Mouse (Mus musculus) limb, embryonic 10.5 days (tissue): ENCODE data around the gene Zfpm1. TPM values are rescaled to one million over a fixed set of nuclear protein-coding genes. Genes with fewer than 3 reads are reported as not detected.
A peak's percentile ranks its signal among the peaks of the same experiment; 100 is the strongest.

Source experiments
- DNase-seq: peaks from one replicate; pipeline ENCODE4 v3.0.0-alpha.2; 2017; ENCODE audit warnings: low spot score
- H3K27ac ChIP-seq: fragments of 300-500 bp; sonication (generic); 2 replicates; pipeline ENCODE4 v1.5.1; 2016; ENCODE audit warnings: mild to moderate bottlenecking
- H3K27me3 ChIP-seq: fragments of 300-500 bp; sonication (generic); 2 replicates; pipeline ENCODE4 v1.6.1; 2016; ENCODE audit warnings: low read depth, mild to moderate bottlenecking; ENCODE audit not compliant: poor library complexity, severe bottlenecking
- H3K36me3 ChIP-seq: fragments of 300-500 bp; sonication (generic); 2 replicates; pipeline ENCODE4 v1.6.1; 2016; ENCODE audit warnings: mild to moderate bottlenecking, moderate library complexity
- H3K4me1 ChIP-seq: fragments of 300-500 bp; sonication (generic); 2 replicates; pipeline ENCODE4 v1.6.1; 2016
- H3K4me3 ChIP-seq: fragments of 300-500 bp; sonication (generic); 2 replicates; pipeline ENCODE4 v1.5.1; 2016; ENCODE audit warnings: mild to moderate bottlenecking, moderate library complexity
- H3K9me3 ChIP-seq: fragments of 300-500 bp; sonication (generic); replicated peaks from 2 replicates; pipeline ENCODE4 v1.6.1; 2016; ENCODE audit warnings: mild to moderate bottlenecking
- WGBS: fragments of 180-500 bp; shearing (Covaris S2); methylation state at CpG from one replicate; pipeline ENCODE4 v1.1.7; 2016; 5-methylcytosine and 5-hydroxymethylcytosine counted together
- polyA plus RNA-seq: library from polyadenylated mRNA; unstranded; fragments of >200 nt; fragmentation: Nextera tagmentation; extraction: Ambion mirVana; gene quantifications from 2 replicates; pipeline ENCODE4 v1.2.1, GENCODE M21; 2016

Gene Zfpm1
- polyA plus RNA-seq, 1 experiment from 2014 or later, result 1.3 TPM

GRCm38 (mm10) chr8:122260755-122261154 is 21.2 kb upstream of the Zfpm1 start:
- 61% methylated on average over 9 of the region's 9 CpGs for WGBS
- DNase-seq, result no peak
- H3K4me1 ChIP-seq, result peaks cover 17% of the 10 kb centered on the region; the same call in 1 of the 2 replicates
- H3K27ac ChIP-seq, result peak overlapping the region; percentile 31; the same call in 1 of the 2 replicates
- peaks cover 49% of the 10 kb centered on the region for H3K27me3 ChIP-seq
- no peaks in the 10 kb centered on the region for H3K36me3 ChIP-seq
- no peak overlapping the region for H3K4me3 ChIP-seq
- H3K9me3 ChIP-seq, result no peaks in the 10 kb centered on the region

- Histone ChIP-seq H3K9me3 (no peaks in the 10 kb centered on the region), H3K27me3 (peaks cover 64% of the 10 kb centered on the region), H3K4me1 (peaks cover 12% of the 10 kb centered on the region; the same call in 1 of the 2 replicates), H3K4me3 (no peak overlapping the region), H3K27ac (no peak overlapping the region), H3K36me3 (no peaks in the 10 kb centered on the region)
- DNase-seq, result no peak
- WGBS, result 65% methylated on average over 16 of the region's 16 CpGs
These were observed 19.1 kb upstream of the Zfpm1 start for GRCm38 (mm10) chr8:122262835-122263234.

GRCm38 (mm10) chr8:122264243-122264642 is 17.7 kb upstream of the Zfpm1 start:
- no peak overlapping the region for H3K4me3 ChIP-seq
- H3K4me1 ChIP-seq, result peaks cover 22% of the 10 kb centered on the region
- peaks cover 74% of the 10 kb centered on the region for H3K27me3 ChIP-seq
- H3K27ac ChIP-seq, result no peak overlapping the region
- no peaks in the 10 kb centered on the region for H3K9me3 ChIP-seq
- WGBS, result 42% methylated on average over 9 of the region's 9 CpGs
- no peaks in the 10 kb centered on the region for H3K36me3 ChIP-seq
- no peak for DNase-seq

GRCm38 (mm10) chr8:122265522-122265921 is 16.4 kb upstream of the Zfpm1 start:
- Histone ChIP-seq H3K27ac (0 out of 2 replicates have a peak overlapping the region, but pooled peaks have one; percentile 15), H3K4me1 (peaks cover 26% of the 10 kb centered on the region), H3K9me3 (no peaks in the 10 kb centered on the region), H3K27me3 (peaks cover 85% of the 10 kb centered on the region), H3K4me3 (no peak overlapping the region), H3K36me3 (no peaks in the 10 kb centered on the region)
- DNase-seq, result no peak
- 78% methylated on average over 8 of the region's 8 CpGs for WGBS

GRCm38 (mm10) chr8:122266867-122267266 is 15.1 kb upstream of the Zfpm1 start:
- WGBS, result 73% methylated on average over 13 of the region's 13 CpGs
- Histone ChIP-seq H3K4me1 (peaks cover 19% of the 10 kb centered on the region), H3K4me3 (no peak overlapping the region), H3K9me3 (no peaks in the 10 kb centered on the region), H3K27ac (no peak overlapping the region), H3K36me3 (no peaks in the 10 kb centered on the region), H3K27me3 (peaks cover 85% of the 10 kb centered on the region)
- no peak for DNase-seq

- WGBS, result 59% methylated on average over 24 of the region's 24 CpGs
- no peaks in the 10 kb centered on the region for H3K36me3 ChIP-seq
- DNase-seq, result no peak
- peaks cover 72% of the 10 kb centered on the region for H3K27me3 ChIP-seq
- peak overlapping the region; percentile 55 for H3K4me3 ChIP-seq
- peaks cover 30% of the 10 kb centered on the region for H3K4me1 ChIP-seq
- H3K9me3 ChIP-seq, result no peaks in the 10 kb centered on the region
- H3K27ac ChIP-seq, result peak overlapping the region; percentile 82
These were observed 13.1 kb upstream of the Zfpm1 start for GRCm38 (mm10) chr8:122268861-122269260.

GRCm38 (mm10) chr8:122269404-122269803 is 12.5 kb upstream of the Zfpm1 start:
- peaks cover 68% of the 10 kb centered on the region for H3K27me3 ChIP-seq
- 7% methylated on average over 21 of the region's 21 CpGs for WGBS

GRCm38 (mm10) chr8:122270555-122270954 is 11.4 kb upstream of the Zfpm1 start:
- 74% methylated on average over 7 of the region's 7 CpGs for whole genome bisulfite sequencing
- no peak overlapping the region for H3K27ac ChIP-seq
- peaks cover 72% of the 10 kb centered on the region for H3K27me3 ChIP-seq

More at GRCm38 (mm10) chr8:122269404-122269803, 12.5 kb upstream of the Zfpm1 start:
- Histone ChIP-seq H3K36me3 (no peaks in the 10 kb centered on the region), H3K4me3 (peak overlapping the region; percentile 55), H3K4me1 (peaks cover 33% of the 10 kb centered on the region), H3K27ac (peak overlapping the region; percentile 82), H3K9me3 (no peaks in the 10 kb centered on the region)
- peak; percentile 91 for DNase-seq

GRCm38 (mm10) chr8:122273152-122273551 is 8.8 kb upstream of the Zfpm1 start:
- Histone ChIP-seq H3K27me3 (peaks cover 46% of the 10 kb centered on the region), H3K4me1 (peaks cover 47% of the 10 kb centered on the region), H3K4me3 (no peak overlapping the region), H3K36me3 (no peaks in the 10 kb centered on the region), H3K27ac (no peak overlapping the region), H3K9me3 (no peaks in the 10 kb centered on the region)
- DNase-seq, result peak; percentile 95
- 5% methylated on average over 5 of the region's 5 CpGs for WGBS

More at GRCm38 (mm10) chr8:122270555-122270954, 11.4 kb upstream of the Zfpm1 start:
- Histone ChIP-seq H3K36me3 (no peaks in the 10 kb centered on the region), H3K4me3 (no peak overlapping the region), H3K4me1 (peaks cover 35% of the 10 kb centered on the region), H3K9me3 (no peaks in the 10 kb centered on the region)
- DNase-seq, result no peak

- 63% methylated on average over 7 of the region's 7 CpGs for WGBS
- Histone ChIP-seq H3K27me3 (peaks cover 42% of the 10 kb centered on the region), H3K9me3 (no peaks in the 10 kb centered on the region), H3K36me3 (no peaks in the 10 kb centered on the region), H3K27ac (no peak overlapping the region), H3K4me1 (peaks cover 42% of the 10 kb centered on the region), H3K4me3 (no peak overlapping the region)
- no peak for DNase-seq
These were observed 8.1 kb upstream of the Zfpm1 start for GRCm38 (mm10) chr8:122273826-122274225.

GRCm38 (mm10) chr8:122274651-122275391 is 7.1 kb upstream of the Zfpm1 start:
- peaks cover 37% of the 10 kb centered on the region for H3K27me3 ChIP-seq
- H3K9me3 ChIP-seq, result no peaks in the 10 kb centered on the region
- 86% methylated on average over 11 of the region's 11 CpGs for WGBS
- peaks cover 38% of the 10 kb centered on the region for H3K4me1 ChIP-seq
- no peak overlapping the region for H3K4me3 ChIP-seq
- 0 out of 2 replicates have a peak overlapping the region, but pooled peaks have one; percentile 8 for H3K27ac ChIP-seq
- no peaks in the 10 kb centered on the region for H3K36me3 ChIP-seq
- DNase-seq, result no peak

- H3K4me1 ChIP-seq, result peaks cover 52% of the 10 kb centered on the region
- no peaks in the 10 kb centered on the region for H3K36me3 ChIP-seq
- no peak for DNase-seq
- H3K27ac ChIP-seq, result no peak overlapping the region; the same call in 1 of the 2 replicates
- no peaks in the 10 kb centered on the region for H3K9me3 ChIP-seq
- 91% methylated on average over 5 of the region's 5 CpGs for WGBS
- peaks cover 22% of the 10 kb centered on the region for H3K27me3 ChIP-seq
- H3K4me3 ChIP-seq, result no peak overlapping the region
These were observed 5.6 kb upstream of the Zfpm1 start for GRCm38 (mm10) chr8:122276308-122276707.

GRCm38 (mm10) chr8:122277204-122277995 is 4.5 kb upstream of the Zfpm1 start:
- 0 out of 2 replicates have a peak overlapping the region, but pooled peaks have one; percentile 27 for H3K27ac ChIP-seq
- H3K27me3 ChIP-seq, result peaks cover 14% of the 10 kb centered on the region
- no peaks in the 10 kb centered on the region for H3K36me3 ChIP-seq
- H3K9me3 ChIP-seq, result no peaks in the 10 kb centered on the region
- 76% methylated on average over 18 of the region's 18 CpGs for WGBS
- H3K4me3 ChIP-seq, result no peak overlapping the region
- DNase-seq, result no peak
- peaks cover 57% of the 10 kb centered on the region for H3K4me1 ChIP-seq
